Mouse (Mus musculus) hindbrain, postnatal 0 days (tissue): ENCODE measurements at regions not wholly inside any gene's neighbourhood (a gene's known extent, or its start where the extent isn't known, plus 50 kb on each side); places are given as distances from the start of the nearest gene placed in this dataset.

ENCODE experiments used
- ATAC-seq: fragments of 200-750 bp; cut with Nextera tagmentation; 2 replicates; pipeline ENCODE4 v1.8.0; 2017; ENCODE audit warnings: mild to moderate bottlenecking, moderate TSS enrichment, moderate library complexity
- DNase-seq: peaks from one replicate; pipeline ENCODE4 v3.0.0-alpha.2; 2015; ENCODE audit warnings: low spot score
- H3K27ac ChIP-seq: fragments of 300-500 bp; sonication (generic); 2 replicates; pipeline ENCODE4 v1.5.1; 2014; ENCODE audit warnings: mild to moderate bottlenecking
- H3K27me3 ChIP-seq: fragments of 300-500 bp; sonication (generic); 2 replicates; pipeline ENCODE4 v1.6.1; 2014; ENCODE audit warnings: low read length, mixed read lengths; ENCODE audit not compliant: insufficient read depth
- H3K36me3 ChIP-seq: fragments of 300-500 bp; sonication (generic); 2 replicates; pipeline ENCODE4 v1.6.1; 2014; ENCODE audit warnings: low read length, mixed read lengths; ENCODE audit not compliant: insufficient read depth
- H3K4me1 ChIP-seq: fragments of 300-500 bp; sonication (generic); 2 replicates; pipeline ENCODE4 v1.6.1; 2014; ENCODE audit warnings: antibody characterized with exemption, low read length, mixed read lengths; ENCODE audit not compliant: insufficient read depth
- H3K4me2 ChIP-seq: fragments of 300-500 bp; sonication (generic); 2 replicates; pipeline ENCODE4 v1.6.1; 2014; ENCODE audit warnings: low read depth, mild to moderate bottlenecking, low read length, moderate library complexity, mixed read lengths
- H3K4me3 ChIP-seq: fragments of 300-500 bp; sonication (generic); 2 replicates; pipeline ENCODE4 v1.5.1; 2014; ENCODE audit warnings: low read length
- H3K9ac ChIP-seq: fragments of 300-500 bp; sonication (generic); replicated peaks from 2 replicates; pipeline ENCODE4 v1.6.1; 2014; ENCODE audit warnings: mild to moderate bottlenecking, low read length, moderate library complexity, mixed read lengths
- H3K9me3 ChIP-seq: fragments of 300-500 bp; sonication (generic); 2 replicates; pipeline ENCODE4 v1.6.1; 2016; ENCODE audit warnings: low read length, mixed read lengths
- CTCF ChIP-seq: IDR thresholded peaks from 2 replicates; pipeline ENCODE4 v1.5.1; 2016; ENCODE audit warnings: antibody characterized with exemption, control low read depth, low read depth
- WGBS: fragments of 180-500 bp; shearing (Covaris S2); extraction: QIAGEN DNeasy Blood & Tissue Kit; methylation state at CpG from one replicate; pipeline ENCODE4 v1.1.7; 2014; 5-methylcytosine and 5-hydroxymethylcytosine counted together

DNA sequence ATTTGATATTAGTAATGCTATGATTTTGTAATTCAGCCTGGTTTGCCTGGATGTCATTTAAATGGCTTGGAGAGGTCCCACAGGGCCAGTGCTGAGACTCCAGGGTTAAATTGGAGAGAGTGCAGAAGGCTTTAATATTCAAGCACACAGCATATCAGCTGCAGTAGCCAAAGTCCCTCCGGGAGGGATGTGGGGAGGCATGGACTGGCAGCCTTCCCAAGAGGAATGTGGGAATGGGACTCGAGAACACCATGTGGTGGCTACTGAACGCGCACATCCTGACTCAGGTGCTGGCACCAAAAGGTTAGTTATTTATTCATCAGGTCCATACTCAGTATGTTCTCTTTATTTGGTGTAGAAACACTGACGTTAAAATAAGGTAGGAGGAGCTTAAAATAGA lies 391.8 kb downstream of the Nuf2 start:
- Histone ChIP-seq H3K36me3 (no peaks in the 10 kb centered on the region), H3K27ac (no peak overlapping the region), H3K9ac (no peak overlapping the region), H3K9me3 (no peaks in the 10 kb centered on the region), H3K4me1 (0 out of 2 replicates have a peak, but pooled peaks cover 4% of the 10 kb centered on the region), H3K4me3 (no peak overlapping the region), H3K27me3 (no peaks in the 10 kb centered on the region), H3K4me2 (no peak overlapping the region)
- DNase-seq (peak; percentile 27), ATAC-seq (no peak)
- TF ChIP-seq CTCF: no peak
- WGBS: 15% methylated on average over 5 of the region's 5 CpGs

DNA sequence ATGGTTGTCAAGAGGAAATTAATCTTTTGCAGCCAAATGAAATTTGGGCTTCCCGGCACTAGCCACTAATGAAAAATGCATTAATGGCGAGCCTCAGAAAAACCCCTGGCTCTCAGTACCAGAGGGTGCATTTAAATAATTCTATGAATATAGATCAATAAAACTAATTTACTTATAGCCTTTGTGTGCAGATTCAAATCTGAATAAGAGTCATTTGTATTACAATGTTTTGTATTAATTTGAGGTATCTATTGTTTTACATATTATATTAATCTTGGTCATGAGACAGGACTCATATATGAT lies 392.1 kb downstream of the Nuf2 start:
- ATAC-seq: no peak
- 27% methylated on average over 2 of the region's 2 CpGs for WGBS
- H3K27ac ChIP-seq: no peak overlapping the region

DNA sequence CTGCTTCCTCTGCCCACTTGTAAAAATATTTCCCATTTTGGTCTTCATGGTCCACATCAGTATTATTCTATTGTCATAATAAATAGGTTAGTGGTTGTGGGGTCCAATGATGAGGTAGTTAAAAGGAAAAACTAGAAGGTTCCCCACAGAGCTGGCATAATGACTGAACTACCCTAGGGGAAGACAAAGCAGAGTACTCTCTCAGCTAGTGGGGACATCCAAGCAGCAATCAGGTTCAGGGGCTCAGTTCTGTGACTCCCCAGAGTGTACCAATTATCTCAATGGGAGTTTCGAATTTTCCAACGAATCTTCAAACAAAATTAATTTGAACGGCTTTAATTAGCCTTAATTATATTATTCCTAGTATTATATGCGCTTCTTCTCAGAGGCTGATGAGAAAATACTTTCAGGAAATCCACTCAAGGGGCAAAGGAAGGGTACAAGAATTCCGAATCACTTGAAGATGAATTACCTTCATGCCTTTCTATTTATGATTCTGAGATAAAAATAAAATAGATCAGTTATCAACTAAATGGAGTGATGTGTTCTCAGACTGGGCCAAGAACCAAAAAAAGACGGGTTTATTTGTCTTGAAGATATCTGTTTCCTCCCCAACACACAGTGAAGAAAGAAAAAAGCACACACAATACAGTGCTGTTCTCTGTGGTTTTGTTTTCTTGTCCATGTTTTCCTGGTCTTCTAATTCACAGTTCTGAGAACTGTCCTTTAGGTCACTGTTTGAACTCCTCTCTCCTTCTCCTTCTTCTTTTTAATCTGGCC lies 392.7 kb downstream of the Nuf2 start:
- Histone ChIP-seq H3K9me3 (no peaks in the 10 kb centered on the region), H3K9ac (no peak overlapping the region), H3K36me3 (no peaks in the 10 kb centered on the region), H3K4me3 (no peak overlapping the region), H3K4me2 (no peak overlapping the region), H3K27ac (no peak overlapping the region), H3K27me3 (no peaks in the 10 kb centered on the region), H3K4me1 (0 out of 2 replicates have a peak, but pooled peaks cover 4% of the 10 kb centered on the region)
- TF ChIP-seq CTCF: no peak
- no peak for ATAC-seq
- WGBS: 40% methylated on average over 6 of the region's 6 CpGs
- DNase-seq: peak; percentile 13

More for the DNA sequence above, 392.1 kb downstream of the Nuf2 start:
- Histone ChIP-seq H3K36me3 (no peaks in the 10 kb centered on the region), H3K4me1 (0 out of 2 replicates have a peak, but pooled peaks cover 4% of the 10 kb centered on the region), H3K4me3 (no peak overlapping the region), H3K9ac (no peak overlapping the region), H3K27me3 (no peaks in the 10 kb centered on the region), H3K4me2 (no peak overlapping the region), H3K9me3 (no peaks in the 10 kb centered on the region)
- no peak for DNase-seq
- TF ChIP-seq CTCF: no peak

DNA sequence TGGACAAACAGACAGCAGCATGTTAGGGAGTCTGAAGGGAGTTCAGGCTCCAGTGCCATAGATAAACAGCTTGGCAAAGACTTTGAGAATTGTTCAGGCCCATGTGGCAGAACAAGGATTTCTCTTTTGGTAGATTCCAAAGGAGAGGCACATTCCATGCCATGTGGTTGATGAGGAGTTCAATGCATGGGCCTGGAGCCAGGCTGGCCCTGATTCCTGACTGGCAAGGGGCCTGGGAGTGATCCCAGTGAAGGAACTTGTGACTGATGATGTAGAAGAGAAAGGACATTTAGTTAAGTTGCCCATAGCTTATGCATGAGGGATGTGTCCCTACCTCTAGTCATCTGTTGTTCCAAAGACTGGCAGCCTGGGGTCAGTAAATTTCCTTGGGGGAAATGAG lies 395.7 kb downstream of the Nuf2 start:
- Histone ChIP-seq H3K27me3 (no peaks in the 10 kb centered on the region), H3K4me1 (0 out of 2 replicates have a peak, but pooled peaks cover 4% of the 10 kb centered on the region), H3K4me3 (no peak overlapping the region), H3K36me3 (no peaks in the 10 kb centered on the region), H3K27ac (no peak overlapping the region), H3K9me3 (no peaks in the 10 kb centered on the region), H3K9ac (no peak overlapping the region), H3K4me2 (no peak overlapping the region)
- TF ChIP-seq CTCF: no peak
- DNase-seq (no peak), ATAC-seq (no peak)

DNA sequence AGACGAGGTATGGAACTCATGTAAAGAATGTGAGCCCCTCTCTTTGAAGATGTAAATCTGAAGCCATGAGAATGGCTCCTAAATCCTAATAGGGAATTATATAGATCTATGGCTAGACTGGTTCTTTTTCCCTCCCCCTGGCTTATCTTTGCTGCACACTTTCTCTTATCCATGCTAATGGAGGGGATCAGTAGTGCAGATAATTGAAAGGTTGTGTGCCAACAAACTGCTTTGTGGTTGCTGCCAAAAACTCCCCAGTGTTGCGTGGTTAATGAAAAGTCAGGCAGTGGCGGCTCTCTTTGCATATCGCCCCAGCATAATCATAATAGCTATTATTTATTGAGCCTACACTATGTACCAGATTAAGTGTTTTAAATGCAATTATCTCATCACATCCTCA lies 427.6 kb downstream of the Nuf2 start:
- Histone ChIP-seq H3K9me3 (no peaks in the 10 kb centered on the region), H3K4me3 (no peak overlapping the region), H3K27me3 (no peaks in the 10 kb centered on the region), H3K36me3 (no peaks in the 10 kb centered on the region), H3K9ac (no peak overlapping the region), H3K4me2 (no peak overlapping the region), H3K27ac (no peak overlapping the region), H3K4me1 (no peaks in the 10 kb centered on the region)
- DNase-seq: peak; percentile 62
- no peak for ATAC-seq
- WGBS: 34% methylated on average over 4 of the region's 4 CpGs
- TF ChIP-seq CTCF: no peak

DNA sequence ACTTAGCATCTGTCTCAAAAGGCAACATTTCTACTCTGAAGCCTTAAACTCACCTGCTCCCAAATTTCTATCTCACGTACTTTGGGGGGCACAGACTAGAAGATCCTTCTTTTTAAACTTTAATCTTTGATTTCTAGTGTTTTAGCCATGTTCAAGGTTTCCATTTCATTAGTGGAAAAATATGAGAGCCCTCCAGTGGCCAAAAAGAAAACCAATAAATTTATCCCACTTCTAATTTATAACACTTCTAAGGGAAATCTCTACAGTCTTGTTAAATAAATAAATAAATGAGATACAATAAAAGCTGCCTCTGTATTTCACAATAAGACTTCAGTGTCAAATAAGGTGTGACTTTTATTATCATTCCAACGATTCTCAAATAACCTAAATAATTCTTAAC lies 428.2 kb downstream of the Nuf2 start:
- Histone ChIP-seq H3K9me3 (no peaks in the 10 kb centered on the region), H3K4me2 (no peak overlapping the region), H3K27me3 (no peaks in the 10 kb centered on the region), H3K27ac (no peak overlapping the region), H3K36me3 (no peaks in the 10 kb centered on the region), H3K4me3 (no peak overlapping the region), H3K4me1 (no peaks in the 10 kb centered on the region), H3K9ac (no peak overlapping the region)
- DNase-seq (peak; percentile 15), ATAC-seq (no peak)
- 62% methylated on average over 2 of the region's 2 CpGs for WGBS
- TF ChIP-seq CTCF: peak; percentile 26

DNA sequence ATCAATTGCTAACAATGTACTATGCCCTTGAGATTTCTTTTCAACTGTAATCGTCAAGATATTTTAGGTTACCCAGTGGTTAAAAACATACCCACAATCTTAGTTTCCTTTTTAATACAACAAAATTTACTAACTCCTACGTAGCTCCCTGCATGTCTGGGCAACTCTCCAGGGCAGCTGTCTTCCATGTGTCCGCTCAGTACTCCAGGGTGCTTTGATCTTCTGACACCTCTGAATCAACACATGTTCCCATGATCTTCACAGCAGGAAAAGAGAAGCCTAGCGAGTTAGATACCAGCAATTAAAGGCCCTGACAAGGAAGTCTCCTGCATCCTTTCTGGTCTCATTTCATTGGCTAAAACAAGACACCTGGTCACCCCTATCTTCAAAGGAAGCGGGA lies 432.0 kb downstream of the Nuf2 start:
- Histone ChIP-seq H3K4me1 (no peaks in the 10 kb centered on the region), H3K4me3 (no peak overlapping the region), H3K36me3 (no peaks in the 10 kb centered on the region), H3K4me2 (no peak overlapping the region), H3K9me3 (no peaks in the 10 kb centered on the region), H3K9ac (no peak overlapping the region), H3K27ac (no peak overlapping the region), H3K27me3 (no peaks in the 10 kb centered on the region)
- ATAC-seq (no peak), DNase-seq (peak; percentile 12)
- 65% methylated on average over 5 of the region's 5 CpGs for WGBS
- no peak for TF ChIP-seq CTCF
